Mouse (Mus musculus) urinary bladder, postnatal 14 days (tissue): ENCODE results near the gene Flot2.

Source experiments
- DNase-seq: peaks from one replicate; pipeline ENCODE4 v3.0.0; 2021; ENCODE audit warnings: low spot score

Gene Flot2

GRCm38 (mm10) chr11:78102958-78103747, 65.4 kb downstream of the Flot2 start:
- peak; percentile 13 for DNase-seq

GRCm38 (mm10) chr11:78104501-78104900, 66.8 kb downstream of the Flot2 start:
- DNase-seq, result no peak
